Mouse (Mus musculus) hindlimb bud, embryonic 11.5 days (tissue): Measurements from ENCODE around the gene Tpo.

Experiments
- DNase-seq: peaks from one replicate; pipeline ENCODE4 v3.0.0-alpha.2; 2012; ENCODE audit warnings: low read depth, low spot score; ENCODE audit errors: extremely low spot score

The Tpo gene

GRCm38 (mm10) chr12:30024264-30024825, 108.1 kb downstream of the Tpo start:
- DNase-seq: no peak

GRCm38 (mm10) chr12:30023491-30023890, 108.9 kb downstream of the Tpo start:
- DNase-seq: no peak

- DNase-seq: no peak
These were observed 112.0 kb downstream of the Tpo start for GRCm38 (mm10) chr12:30020447-30020846.

- DNase-seq: no peak
These were observed 115.3 kb downstream of the Tpo start for GRCm38 (mm10) chr12:30017131-30017530.

- DNase-seq: no peak
These were observed 116.9 kb downstream of the Tpo start for GRCm38 (mm10) chr12:30015501-30015900.

GRCm38 (mm10) chr12:30008741-30009140, 123.7 kb downstream of the Tpo start:
- no peak for DNase-seq

- DNase-seq: no peak
These were observed 125.8 kb downstream of the Tpo start for GRCm38 (mm10) chr12:30006586-30006985.
